Mouse (Mus musculus) forelimb bud, embryonic 11.5 days (tissue): ENCODE data around the gene Ifi206.

Experiments used
- DNase-seq: peaks from one replicate; pipeline ENCODE4 v3.0.0-alpha.2; 2012; ENCODE audit warnings: low read depth, low spot score

Ifi206 gene

GRCm38 (mm10) chr1:173418936-173419621 lies 71.8 kb downstream of the Ifi206 start:
- no peak for DNase-seq

- no peak for DNase-seq
Measured at GRCm38 (mm10) chr1:173418516-173418915, 72.3 kb downstream of the Ifi206 start.
